Mouse (Mus musculus): Measurements from ENCODE around the gene Masp1.

DNA sequence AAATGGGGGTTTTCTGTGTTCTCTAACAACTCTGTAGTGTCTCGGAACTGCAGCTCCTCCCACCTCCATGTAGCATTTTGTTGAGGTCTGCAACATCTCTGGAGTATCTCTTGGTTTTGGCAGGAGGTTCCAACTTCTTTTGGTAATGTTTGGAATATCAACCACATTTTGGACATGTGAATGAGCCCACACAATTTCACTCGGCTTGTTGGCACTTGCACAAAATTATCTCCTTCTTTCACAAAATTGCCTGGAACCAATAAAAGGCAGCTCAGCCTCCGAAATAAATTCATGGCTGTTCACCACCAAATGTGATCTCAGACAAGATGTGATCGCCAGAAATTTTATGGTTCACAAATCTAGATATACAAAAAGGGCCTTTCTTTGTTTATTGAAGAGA, 8.6 kb upstream of the Masp1 start:
- TF ChIP-seq CTCF (IDR thresholded peaks at IDR 0.05; ENCODE audit: control insufficient read depth, insufficient read depth, insufficient read length) (no peak), MYOG (IDR thresholded peaks at IDR 0.05; ENCODE audit: control insufficient read depth, extremely low read depth, insufficient read length) (no peak), MAX (IDR thresholded peaks at IDR 0.05) (no peak)

Measured in C2C12 (cell line).